Comparison of ENCODE assay signal across 8 mouse cellular contexts in genomic region chr5:30915456-30915855, GRCm38 (mm10). TPM values are rescaled to one million over a fixed set of nuclear protein-coding genes. Genes with fewer than 3 reads are reported as not detected.
DNase-seq lines count a peak whose midpoint lies in the region; ATAC-seq and TF ChIP-seq lines count a peak whose summit lies in the region.

No protein-coding gene starts in this region.

- WGBS in lung, adult 2 months, result 26% methylated on average over 9 of the region's 9 CpGs
- WGBS in heart, embryonic 12.5 days, result 54% methylated on average over 9 of the region's 9 CpGs
- WGBS in liver, embryonic 15.5 days (ENCODE audit: insufficient replicate concordance), result 21% methylated on average over 9 of the region's 9 CpGs
- 6% methylated on average over 9 of the region's 9 CpGs for WGBS in thymus, adult 2 months

- peak overlapping the region; percentile 75 for H3K9ac ChIP-seq in heart, embryonic 12.5 days
- H3K9ac ChIP-seq in liver, embryonic 15.5 days, result peak overlapping the region; percentile 52

- peak overlapping the region; percentile 1 for H3K4me3 ChIP-seq in lung, adult 2 months (replicated peaks; ENCODE audit: extremely low read depth, low read depth, low read length)
- H3K4me3 ChIP-seq in heart, embryonic 12.5 days, result peak overlapping the region; percentile 51
- H3K4me3 ChIP-seq in liver, embryonic 15.5 days (replicated peaks), result peak overlapping the region; percentile 45
- peak overlapping the region; percentile 32 for H3K4me3 ChIP-seq in thymus, adult 2 months (ENCODE audit: control insufficient read depth, insufficient read depth, low read length)

- DNase-seq in lung, adult 2 months, result no peak
- DNase-seq in lung, postnatal 10 days, result no peak
- peak; percentile 51 for DNase-seq in thymus, adult 2 months
- DNase-seq in cerebellum, adult 18-20 months, result no peak
- no peak for DNase-seq in yolk sac, embryonic 10.5 days (ENCODE audit: low spot score)
- no peak for DNase-seq in layer of hippocampus, adult 8-10 months (ENCODE audit: low spot score in 2 of 2)

- no peak for TF ChIP-seq POLR2A in lung, adult 2 months (IDR thresholded peaks at IDR 0.05; ENCODE audit: borderline replicate concordance, extremely low read depth, low read depth, low read length)
- no peak for TF ChIP-seq POLR2A in thymus, adult 2 months (IDR thresholded peaks at IDR 0.05; ENCODE audit: control insufficient read depth, extremely low read depth, insufficient read depth, low read length, poor library complexity)

- H3K27me3 ChIP-seq in heart, embryonic 12.5 days (replicated peaks), result no peaks in the 10 kb centered on the region
- H3K27me3 ChIP-seq in liver, embryonic 15.5 days, result no peaks in the 10 kb centered on the region
- no peaks in the 10 kb centered on the region for H3K27me3 ChIP-seq in thymus, adult 2 months (ENCODE audit: control insufficient read depth, insufficient read depth, low read length)

- H3K9me3 ChIP-seq in heart, embryonic 12.5 days (replicated peaks), result no peaks in the 10 kb centered on the region
- H3K9me3 ChIP-seq in liver, embryonic 15.5 days (replicated peaks), result no peaks in the 10 kb centered on the region

- peak overlapping the region; percentile 94 for H3K27ac ChIP-seq in heart, embryonic 12.5 days (ENCODE audit: poor library complexity, severe bottlenecking)
- peak overlapping the region; percentile 77 for H3K27ac ChIP-seq in liver, embryonic 15.5 days (replicated peaks)
- peak overlapping the region; percentile 66 for H3K27ac ChIP-seq in thymus, adult 2 months (ENCODE audit: control insufficient read depth, insufficient read depth, low read length)

- peaks cover 35% of the 10 kb centered on the region for H3K4me1 ChIP-seq in lung, adult 2 months (ENCODE audit: control insufficient read depth, insufficient read depth, low read length)
- H3K4me1 ChIP-seq in heart, embryonic 12.5 days (replicated peaks), result peaks cover 85% of the 10 kb centered on the region
- peaks cover 81% of the 10 kb centered on the region for H3K4me1 ChIP-seq in liver, embryonic 15.5 days (replicated peaks)
- H3K4me1 ChIP-seq in thymus, adult 2 months (replicated peaks; ENCODE audit: control insufficient read depth, insufficient read depth, low read length), result peaks cover 36% of the 10 kb centered on the region

- peak overlapping the region; percentile 74 for H3K4me2 ChIP-seq in heart, embryonic 12.5 days
- H3K4me2 ChIP-seq in liver, embryonic 15.5 days, result peak overlapping the region; percentile 65

- no peak for ATAC-seq in heart, embryonic 12.5 days (ENCODE audit: insufficient number of reproducible peaks, low FRiP score)
- ATAC-seq in liver, embryonic 15.5 days (ENCODE audit: insufficient read depth), result no peak; the same call in 1 of the 2 replicates

- TF ChIP-seq CTCF in lung, adult 2 months (IDR thresholded peaks at IDR 0.05; ENCODE audit: insufficient read depth, low read length), result no peak
- TF ChIP-seq CTCF in thymus, adult 2 months (IDR thresholded peaks at IDR 0.05; ENCODE audit: borderline replicate concordance, control insufficient read depth, extremely low read depth, insufficient read depth, low read length, poor library complexity), result no peak

- peaks cover 39% of the 10 kb centered on the region for H3K36me3 ChIP-seq in heart, embryonic 12.5 days
- peaks cover 29% of the 10 kb centered on the region for H3K36me3 ChIP-seq in liver, embryonic 15.5 days (replicated peaks)
- H3K36me3 ChIP-seq in thymus, adult 2 months (ENCODE audit: control insufficient read depth, insufficient read depth, low read length), result no peaks in the 10 kb centered on the region

RNA-seq across cellular contexts. Expression of gene Emilin1, which starts 2.3 kb away (rescaled TPM):
- polyA plus RNA-seq in lung, adult 2 months (2012; rRNA removed), result 89.9 and 107 TPM in 2 replicates
- polyA plus RNA-seq in heart, embryonic 12.5 days (2016; fragmentation: Nextera tagmentation; extraction: Ambion mirVana), result 179 and 187 TPM in 2 replicates
- 37.6 and 46.8 TPM in 2 replicates for polyA plus RNA-seq in liver, embryonic 15.5 days (2015; fragmentation: Nextera tagmentation; extraction: Ambion mirVana)
- 44.6 and 57.5 TPM in 2 replicates for polyA plus RNA-seq in thymus, adult 2 months (2012; rRNA removed)
- 1 to 10 TPM; 2.1 to 3.1 (median 2.6) TPM for total RNA-seq in layer of hippocampus, adult 8-10 months (2022)

RNA-seq across cellular contexts. Expression of gene Khk, which starts 5.8 kb away (rescaled TPM):
- polyA plus RNA-seq in lung, adult 2 months (2012; rRNA removed), result 39.0 and 46.6 TPM in 2 replicates
- polyA plus RNA-seq in heart, embryonic 12.5 days (2016; fragmentation: Nextera tagmentation; extraction: Ambion mirVana), result 6.5 and 8.1 TPM in 2 replicates
- 33.1 and 35.9 TPM in 2 replicates for polyA plus RNA-seq in liver, embryonic 15.5 days (2015; fragmentation: Nextera tagmentation; extraction: Ambion mirVana)
- 28.3 and 32.0 TPM in 2 replicates for polyA plus RNA-seq in thymus, adult 2 months (2012; rRNA removed)
- total RNA-seq in layer of hippocampus, adult 8-10 months (2022), result 10 to 100 TPM; 13.2 to 23.8 (median 16.8) TPM

RNA-seq across cellular contexts. Expression of gene Ost4, which starts 7.9 kb away (rescaled TPM):
- polyA plus RNA-seq in lung, adult 2 months (2012; rRNA removed), result 218 and 230 TPM in 2 replicates
- polyA plus RNA-seq in heart, embryonic 12.5 days (2016; fragmentation: Nextera tagmentation; extraction: Ambion mirVana), result 386 and 388 TPM in 2 replicates
- polyA plus RNA-seq in liver, embryonic 15.5 days (2015; fragmentation: Nextera tagmentation; extraction: Ambion mirVana), result 312 and 329 TPM in 2 replicates
- polyA plus RNA-seq in thymus, adult 2 months (2012; rRNA removed), result 192 and 239 TPM in 2 replicates
- total RNA-seq in layer of hippocampus, adult 8-10 months (2022), result 100 to 1,000 TPM in 1 of 4 experiments, 10 to 100 TPM in 3; 78.4 to 104 (median 90.6) TPM

RNA-seq across cellular contexts. Expression of gene Agbl5, which starts 27.0 kb away (rescaled TPM):
- polyA plus RNA-seq in lung, adult 2 months (2012; rRNA removed), result 19.2 and 20.8 TPM in 2 replicates
- 12.5 and 14.4 TPM in 2 replicates for polyA plus RNA-seq in heart, embryonic 12.5 days (2016; fragmentation: Nextera tagmentation; extraction: Ambion mirVana)
- polyA plus RNA-seq in liver, embryonic 15.5 days (2015; fragmentation: Nextera tagmentation; extraction: Ambion mirVana), result 4.8 and 5.7 TPM in 2 replicates
- polyA plus RNA-seq in thymus, adult 2 months (2012; rRNA removed), result 40.7 and 53.0 TPM in 2 replicates
- 10 to 100 TPM; 14.4 to 19.3 (median 16.2) TPM for total RNA-seq in layer of hippocampus, adult 8-10 months (2022)

RNA-seq across cellular contexts. Expression of gene Cgref1, which starts 29.9 kb away (rescaled TPM):
- polyA plus RNA-seq in lung, adult 2 months (2012; rRNA removed), result 2.7 and 5.7 TPM in 2 replicates
- polyA plus RNA-seq in heart, embryonic 12.5 days (2016; fragmentation: Nextera tagmentation; extraction: Ambion mirVana), result 4.9 and 5.2 TPM in 2 replicates
- 4.0 and 4.5 TPM in 2 replicates for polyA plus RNA-seq in liver, embryonic 15.5 days (2015; fragmentation: Nextera tagmentation; extraction: Ambion mirVana)
- polyA plus RNA-seq in thymus, adult 2 months (2012; rRNA removed), result 0.31 and 0.70 TPM in 2 replicates
- total RNA-seq in layer of hippocampus, adult 8-10 months (2022), result 10 to 100 TPM; 13.8 to 19.2 (median 18.8) TPM

Comparison
In these comparisons a context has a peak if more than half of its experiments do, and no peak if none do; other contexts are left out.
1. H3K4me3 ChIP-seq: peak in every context shown above with its lines; median percentile 51 in heart, embryonic 12.5 days; 45 in liver, embryonic 15.5 days; 32 in thymus, adult 2 months; 1 in lung, adult 2 months.